In the genomic region with DNA sequence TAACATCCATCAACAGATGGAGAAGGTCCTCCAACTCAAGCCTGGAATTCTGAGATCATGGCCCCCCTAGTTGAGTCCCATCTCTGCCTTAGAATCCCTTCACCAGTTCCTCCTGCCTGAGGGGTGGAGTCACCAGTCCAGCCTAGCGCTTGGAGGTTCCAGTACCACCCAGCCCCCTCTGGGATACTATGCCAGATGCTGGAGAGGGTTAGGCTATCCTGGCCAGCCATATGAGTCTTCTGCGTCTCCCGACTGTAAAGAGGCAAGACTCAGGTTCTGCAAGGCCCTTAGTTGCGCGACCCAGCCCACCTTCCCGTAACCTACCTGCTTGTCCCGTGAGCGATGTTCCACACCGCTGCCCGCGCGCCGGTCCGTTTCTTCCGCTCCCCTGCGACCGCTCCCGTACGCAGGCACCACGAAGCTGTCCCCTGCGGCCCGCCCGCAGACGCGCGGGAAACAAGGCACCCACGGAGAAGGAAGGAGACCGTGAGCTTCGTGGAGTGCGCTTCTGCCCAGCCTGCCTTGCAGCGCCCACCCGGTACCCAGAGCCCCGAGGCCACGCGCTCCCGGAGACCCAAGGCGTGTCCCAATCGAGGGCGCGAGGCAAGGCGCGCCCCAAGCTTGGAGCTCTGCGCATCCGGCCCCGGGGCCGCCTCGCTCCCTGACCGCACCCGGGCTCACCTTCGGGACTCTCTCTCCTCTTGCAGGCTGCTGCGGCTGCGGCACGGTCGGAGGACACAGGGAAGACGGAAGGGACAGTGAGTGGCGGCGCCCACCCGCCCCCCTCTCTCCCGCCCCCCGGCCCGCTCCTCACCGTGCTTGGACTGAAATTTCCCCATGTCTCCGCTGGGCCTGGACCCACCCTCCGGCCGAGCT, we compare ENCODE assay signal across 8 mouse cellular contexts. TPM values are rescaled to one million over a fixed set of nuclear protein-coding genes. Genes with fewer than 3 reads are reported as not detected.
DNase-seq lines count a peak whose midpoint lies in the region; ATAC-seq and TF ChIP-seq lines count a peak whose summit lies in the region.

No protein-coding gene starts in this region.

- 4% methylated on average over 63 of the region's 65 CpGs for WGBS in spleen, adult 2 months
- WGBS in hindbrain, embryonic 12.5 days = 1% methylated on average over 56 of the region's 65 CpGs
- WGBS in liver, embryonic 16.5 days (ENCODE audit: insufficient replicate concordance) = 2% methylated on average over 62 of the region's 65 CpGs
- 1% methylated on average over 64 of the region's 65 CpGs for WGBS in stomach, embryonic 15.5 days

- H3K27me3 ChIP-seq in spleen, adult 2 months (ENCODE audit: control insufficient read depth, insufficient read depth, low read length) = peaks cover 6% of the 10 kb centered on the region; the same call in 1 of the 2 replicates
- peaks cover 28% of the 10 kb centered on the region for H3K27me3 ChIP-seq in hindbrain, embryonic 12.5 days
- peaks cover 28% of the 10 kb centered on the region for H3K27me3 ChIP-seq in liver, embryonic 16.5 days (ENCODE audit: control insufficient read depth, insufficient read depth, low read depth, low read length)
- H3K27me3 ChIP-seq in stomach, embryonic 15.5 days (replicated peaks) = peaks cover 19% of the 10 kb centered on the region

- peak overlapping the region; percentile 90 for H3K4me2 ChIP-seq in hindbrain, embryonic 12.5 days (replicated peaks)
- H3K4me2 ChIP-seq in liver, embryonic 16.5 days (ENCODE audit: low read depth, low read length) = peak overlapping the region; percentile 69
- H3K4me2 ChIP-seq in stomach, embryonic 15.5 days = peak overlapping the region; percentile 80

- no peaks in the 10 kb centered on the region for H3K36me3 ChIP-seq in spleen, adult 2 months (ENCODE audit: control insufficient read depth, insufficient read depth, low read length)
- H3K36me3 ChIP-seq in hindbrain, embryonic 12.5 days = no peaks in the 10 kb centered on the region
- H3K36me3 ChIP-seq in liver, embryonic 16.5 days (ENCODE audit: control insufficient read depth, insufficient read depth) = no peaks in the 10 kb centered on the region
- H3K36me3 ChIP-seq in stomach, embryonic 15.5 days = no peaks in the 10 kb centered on the region

- no peak for TF ChIP-seq POLR2A in spleen, adult 2 months (IDR thresholded peaks at IDR 0.05; ENCODE audit: low read depth, low read length)

- H3K9me3 ChIP-seq in hindbrain, embryonic 12.5 days (replicated peaks) = no peaks in the 10 kb centered on the region
- no peaks in the 10 kb centered on the region for H3K9me3 ChIP-seq in liver, embryonic 16.5 days (replicated peaks; ENCODE audit: control insufficient read depth, low read length)
- H3K9me3 ChIP-seq in stomach, embryonic 15.5 days = no peaks in the 10 kb centered on the region

- DNase-seq in adrenal gland, adult (ENCODE audit: inconsistent age in 2 of 2, low spot score in 1 of 2) = peak; percentile 19 to 57
- no peak for DNase-seq in adrenal gland, adult 18-20 months (ENCODE audit: low spot score in 2 of 2)
- DNase-seq in spleen, adult 2 months (ENCODE audit: low read depth in 1 of 2, low spot score in 2 of 2) = no peak
- no peak for DNase-seq in spleen, adult 12 weeks (ENCODE audit: low spot score)
- no peak for DNase-seq in cerebellum, adult 18-20 months

- H3K4me1 ChIP-seq in spleen, adult 2 months (ENCODE audit: control insufficient read depth, insufficient read depth, insufficient read length) = peaks cover 7% of the 10 kb centered on the region; the same call in 1 of the 2 replicates
- no peaks in the 10 kb centered on the region for H3K4me1 ChIP-seq in hindbrain, embryonic 12.5 days
- no peaks in the 10 kb centered on the region for H3K4me1 ChIP-seq in liver, embryonic 16.5 days (ENCODE audit: control insufficient read depth, low read depth, low read length)
- no peaks in the 10 kb centered on the region; the same call in 1 of the 2 replicates for H3K4me1 ChIP-seq in stomach, embryonic 15.5 days

- TF ChIP-seq CTCF in spleen, adult 2 months (IDR thresholded peaks at IDR 0.05; ENCODE audit: extremely low read depth, insufficient read depth, insufficient read length, insufficient replicate concordance) = no peak

- H3K9ac ChIP-seq in hindbrain, embryonic 12.5 days = peak overlapping the region; percentile 66
- no peak overlapping the region for H3K9ac ChIP-seq in liver, embryonic 16.5 days (ENCODE audit: low read depth, low read length)
- H3K9ac ChIP-seq in stomach, embryonic 15.5 days = peak overlapping the region; percentile 13; the same call in 1 of the 2 replicates

- peak; percentile 77 for ATAC-seq in hindbrain, embryonic 12.5 days (ENCODE audit: low FRiP score)
- no peak for ATAC-seq in liver, embryonic 16.5 days (ENCODE audit: low read depth)
- peak; percentile 41 for ATAC-seq in stomach, embryonic 15.5 days (ENCODE audit: insufficient read depth, low FRiP score, low read depth)

- H3K4me3 ChIP-seq in spleen, adult 2 months (ENCODE audit: extremely low read depth, insufficient read depth, insufficient read length) = peak overlapping the region; percentile 54; the same call in 1 of the 2 replicates
- H3K4me3 ChIP-seq in hindbrain, embryonic 12.5 days = peak overlapping the region; percentile 58
- peak overlapping the region; percentile 54 for H3K4me3 ChIP-seq in liver, embryonic 16.5 days (ENCODE audit: low read depth, low read length)
- H3K4me3 ChIP-seq in stomach, embryonic 15.5 days (replicated peaks) = peak overlapping the region; percentile 56

- no peak overlapping the region for H3K27ac ChIP-seq in spleen, adult 2 months (ENCODE audit: insufficient read depth, low read length)
- no peak overlapping the region for H3K27ac ChIP-seq in hindbrain, embryonic 12.5 days
- H3K27ac ChIP-seq in liver, embryonic 16.5 days (ENCODE audit: low read length) = no peak overlapping the region
- H3K27ac ChIP-seq in stomach, embryonic 15.5 days = no peak overlapping the region

RNA-seq across cellular contexts. Expression of gene Nkd2, which starts 0.6 kb away (rescaled TPM):
- 1 to 10 TPM; 1.4 to 1.8 TPM for total RNA-seq in adrenal gland, adult 18-20 months (2021)
- polyA plus RNA-seq in spleen, adult 2 months (2012; rRNA removed) = 2.2 and 3.7 TPM in 2 replicates
- 14.3 and 17.4 TPM in 2 replicates for polyA plus RNA-seq in hindbrain, embryonic 12.5 days (2016; fragmentation: Nextera tagmentation; extraction: Ambion mirVana)
- polyA plus RNA-seq in liver, embryonic 16.5 days (2015; fragmentation: Nextera tagmentation; extraction: Ambion mirVana) = 0.11 and 0.19 TPM in 2 replicates
- 4.1 and 4.2 TPM in 2 replicates for polyA plus RNA-seq in stomach, embryonic 15.5 days (2015; fragmentation: Nextera tagmentation; extraction: Ambion mirVana)

Comparison
In these comparisons a context has a peak if more than half of its experiments do, and no peak if none do; other contexts are left out.
1. DNase-seq: peak in adrenal gland, adult (2 of 2); none in adrenal gland, adult 18-20 months (0 of 2), spleen, adult 2 months (0 of 2), spleen, adult 12 weeks (single experiment) and cerebellum, adult 18-20 months (0 of 2).
2. Peak in every context shown above with its lines, with median percentiles within 50 percentile points of each other: H3K4me3 ChIP-seq and H3K4me2 ChIP-seq.